Mouse (Mus musculus) right cerebral cortex, adult 18-20 months (tissue): ENCODE results near the gene Hps1.

Experiments used
- DNase-seq: peaks from one replicate; pipeline ENCODE4 v3.0.0; 2022; ENCODE audit warnings: mixed read lengths

Hps1 gene

DNA sequence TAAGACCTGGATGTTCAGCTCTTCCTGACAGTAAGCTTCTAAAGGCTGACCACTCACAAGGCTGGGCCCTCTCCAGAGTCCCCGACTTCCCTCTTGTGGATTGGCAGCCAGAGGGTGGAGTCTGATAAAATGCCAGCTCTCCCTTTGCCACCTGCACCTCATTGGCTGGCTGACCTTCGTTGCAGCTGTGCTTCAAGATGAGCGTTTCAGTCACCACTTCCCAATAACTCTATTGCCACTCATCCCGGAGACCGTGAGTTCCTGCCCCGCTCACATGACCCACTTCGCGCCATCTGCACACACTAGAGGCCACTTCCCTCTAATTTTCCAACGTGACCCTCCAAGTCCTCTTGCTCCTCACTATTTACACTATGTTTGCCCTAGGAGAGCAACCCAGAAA lies 66.0 kb downstream of the Hps1 start:
- no peak for DNase-seq
